Mouse (Mus musculus): ENCODE data around the gene Bad.

DNA sequence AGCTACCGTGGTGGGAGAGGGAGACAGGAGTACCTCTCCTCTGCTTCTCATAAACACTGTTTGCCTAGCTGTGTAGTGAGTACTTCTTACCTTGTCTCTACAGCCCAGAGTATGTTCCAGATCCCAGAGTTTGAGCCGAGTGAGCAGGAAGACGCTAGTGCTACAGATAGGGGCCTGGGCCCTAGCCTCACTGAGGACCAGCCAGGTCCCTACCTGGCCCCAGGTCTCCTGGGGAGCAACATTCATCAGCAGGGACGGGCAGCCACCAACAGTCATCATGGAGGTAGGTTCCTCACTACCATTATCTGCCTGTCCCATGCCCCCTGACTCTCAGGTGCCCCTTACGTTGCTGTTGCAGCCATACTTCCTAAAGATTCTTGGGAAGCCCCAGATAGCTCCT is 1.1 kb downstream of the Bad start:
- no peak for TF ChIP-seq POLR2A (IDR thresholded peaks at IDR 0.05; ENCODE audit: extremely low read depth, insufficient read depth, low read length)
- TF ChIP-seq CTCF (IDR thresholded peaks at IDR 0.05; ENCODE audit: low read depth, low read length) = no peak
